Mouse (Mus musculus) G1E-ER4 (cell line): ENCODE results near the gene Cblc. TPM values are rescaled to one million over a fixed set of nuclear protein-coding genes. Genes with fewer than 3 reads are reported as not detected.

ENCODE experiments used
- GATA1 ChIP-seq: IDR thresholded peaks from one replicate; pipeline ENCODE4 v1.8.0; 2012; ENCODE audit warnings: low read length, inconsistent platforms
- polyA plus RNA-seq: library from polyadenylated mRNA; stranded (reverse); fragments of >175 nt; gene quantifications from 2 replicates; pipeline ENCODE4 v1.2.3, GENCODE M21; 2012

The Cblc gene
- polyA plus RNA-seq, 1 experiment, result not detected

- TF ChIP-seq GATA1, result no peak
Observed at GRCm38 (mm10) chr7:19738771-19739170, 57.8 kb downstream of the Cblc start.

DNA sequence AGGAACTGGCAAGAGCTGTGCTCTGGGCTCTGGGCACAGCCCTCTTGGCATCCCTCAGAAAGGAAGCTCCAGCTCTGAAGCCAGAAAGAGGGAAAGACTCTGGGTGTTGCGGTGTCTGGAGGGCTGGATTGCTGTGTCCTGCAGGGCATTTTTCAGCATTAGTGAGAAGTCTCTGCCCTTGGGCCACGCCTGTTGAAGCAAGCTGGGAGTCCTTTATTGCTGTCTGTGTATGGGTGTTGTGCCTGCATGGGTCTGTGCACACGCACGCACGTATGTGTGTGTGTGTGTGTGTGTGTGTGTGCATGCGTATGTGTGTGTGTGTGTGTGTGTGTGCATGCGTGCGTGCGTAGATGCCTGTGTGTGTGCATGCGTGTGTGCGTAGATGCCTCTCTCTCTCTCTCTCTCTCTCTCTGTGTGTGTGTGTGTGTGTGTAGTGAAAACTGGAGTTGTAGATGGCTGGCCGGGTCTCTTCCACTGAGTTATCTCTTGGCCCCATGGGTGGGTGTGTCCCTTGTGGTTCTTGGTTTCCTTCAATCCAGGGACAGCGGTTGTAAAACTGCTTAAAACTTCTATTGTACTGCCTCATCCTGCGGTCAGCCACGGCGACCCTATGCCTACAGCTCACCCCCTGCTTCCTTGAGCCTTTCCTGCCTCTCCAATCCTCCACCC is 60.1 kb downstream of the Cblc start:
- peak; percentile 22 for TF ChIP-seq GATA1

DNA sequence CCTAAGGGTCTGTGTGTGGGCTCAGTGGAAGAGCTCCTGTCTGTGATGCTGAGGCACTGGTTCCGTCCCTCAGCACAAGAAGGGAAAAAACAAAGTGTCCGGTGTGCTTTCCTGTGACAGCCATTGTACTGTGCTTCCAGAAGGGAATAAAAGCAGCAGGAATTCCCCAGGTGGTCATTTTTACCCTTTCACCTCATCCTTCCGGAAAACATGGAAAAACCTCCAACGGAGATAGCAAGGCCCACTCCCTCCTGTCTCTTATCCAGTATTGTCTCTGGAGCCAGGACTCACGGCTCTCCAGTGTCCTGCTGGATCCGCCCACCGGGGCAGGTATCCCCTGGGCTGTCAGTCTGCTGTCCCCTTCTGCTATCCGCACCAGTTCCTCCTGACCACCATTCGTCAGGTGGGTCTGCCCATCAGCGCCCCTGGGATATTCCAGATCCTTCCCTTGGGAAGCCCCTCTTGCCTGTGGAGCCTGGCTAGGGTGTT is 62.4 kb downstream of the Cblc start:
- no peak for TF ChIP-seq GATA1

Other genes with a start within 250 kb of the Cblc start
- 134 and 156 TPM in 2 replicates for gene Ppp1r37, start 233.7 kb downstream of the Cblc start, polyA plus RNA-seq
- 3.0 and 3.1 TPM in 2 replicates for gene Zfp296, start 219.5 kb downstream of the Cblc start, polyA plus RNA-seq
- gene Gemin7, start 219.2 kb downstream of the Cblc start, polyA plus RNA-seq, result 91.7 and 117 TPM in 2 replicates
- gene Clasrp, start 192.3 kb downstream of the Cblc start, polyA plus RNA-seq, result 263 and 292 TPM in 2 replicates
- 0.75 and 0.90 TPM in 2 replicates for gene Relb, start 167.4 kb downstream of the Cblc start, polyA plus RNA-seq
- 149 and 193 TPM in 2 replicates for gene Clptm1, start 131.8 kb downstream of the Cblc start, polyA plus RNA-seq
- not detected in 2 replicates for gene Apoc2, start 118.9 kb downstream of the Cblc start, polyA plus RNA-seq
- not detected in 2 replicates for gene Gm44805, start 115.4 kb downstream of the Cblc start, polyA plus RNA-seq
- not detected in 2 replicates for gene Apoc4, start 115.3 kb downstream of the Cblc start, polyA plus RNA-seq
- 4.8 and 6.7 TPM in 2 replicates for gene Apoc1, start 104.1 kb downstream of the Cblc start, polyA plus RNA-seq
- 23.7 and 28.1 TPM in 2 replicates for gene Apoe, start 97.6 kb downstream of the Cblc start, polyA plus RNA-seq
- gene Tomm40, start 81.4 kb downstream of the Cblc start, polyA plus RNA-seq, result 694 and 701 TPM in 2 replicates
- 49.4 and 58.6 TPM in 2 replicates for gene Nectin2, start 46.3 kb downstream of the Cblc start, polyA plus RNA-seq
- not detected in 2 replicates for gene Bcam, start 25.8 kb downstream of the Cblc start, polyA plus RNA-seq
- not detected in 2 replicates for gene Bcl3, start 26.0 kb upstream of the Cblc start, polyA plus RNA-seq
- gene Gm19345, start 55.2 kb upstream of the Cblc start, polyA plus RNA-seq, result not detected in 2 replicates
- 0.83 and 1.3 TPM in 2 replicates for gene Ceacam16, start 64.5 kb upstream of the Cblc start, polyA plus RNA-seq
- gene Ceacam19, start 91.2 kb upstream of the Cblc start, polyA plus RNA-seq, result not detected in 2 replicates
- not detected in 2 replicates for gene Pvr, start 124.4 kb upstream of the Cblc start, polyA plus RNA-seq
- not detected in 2 replicates for gene Igsf23, start 153.9 kb upstream of the Cblc start, polyA plus RNA-seq
- not detected in 2 replicates for gene Ceacam20, start 168.6 kb upstream of the Cblc start, polyA plus RNA-seq
- not detected in 2 replicates for gene Nlrp9b, start 194.7 kb upstream of the Cblc start, polyA plus RNA-seq